Mouse (Mus musculus) CH12.LX (cell line): ENCODE data around the gene Bard1. TPM values are rescaled to one million over a fixed set of nuclear protein-coding genes. Genes with fewer than 3 reads are reported as not detected.
A peak's percentile ranks its signal among the peaks of the same experiment; 100 is the strongest.

ENCODE experiments used
- DNase-seq: peaks from one replicate; pipeline ENCODE4 v3.0.0-alpha.2; 2013; ENCODE audit errors: extremely low read depth
- H3K27ac ChIP-seq: 2 replicates; pipeline ENCODE4 v1.5.1; 2012; ENCODE audit warnings: low read depth, mild to moderate bottlenecking, control low read depth, moderate library complexity; ENCODE audit not compliant: insufficient read depth
- H3K27me3 ChIP-seq: replicated peaks from 2 replicates; pipeline ENCODE3; 2012; ENCODE audit warnings: inconsistent platforms
- H3K36me3 ChIP-seq, 2 experiments: replicated peaks in 1 of 2; 2 replicates each; pipeline versions ENCODE3 to v1.6.1; 2012; ENCODE audit warnings: inconsistent platforms in 1 of 2, low read length in 1 of 2, mild to moderate bottlenecking in 1 of 2, mixed read lengths in 1 of 2, moderate library complexity in 1 of 2; ENCODE audit not compliant: control insufficient read depth in 1 of 2, insufficient read depth in 1 of 2
- H3K4me1 ChIP-seq, 2 experiments: 2 replicates each; pipeline ENCODE4 v1.6.1; 2012; ENCODE audit warnings: inconsistent platforms in 1 of 2, moderate library complexity in 1 of 2; ENCODE audit not compliant: insufficient read depth in 2 of 2, control insufficient read depth in 1 of 2
- H3K4me2 ChIP-seq: 2 replicates; pipeline ENCODE4 v1.6.1; 2012; ENCODE audit warnings: low read depth, mild to moderate bottlenecking, control low read depth; ENCODE audit not compliant: poor library complexity, insufficient read depth, severe bottlenecking
- H3K4me3 ChIP-seq, 3 experiments: fragments of 150-350 bp in 1 of 3; sonication (generic) in 1 of 3; replicated peaks in 1 of 3; 2 replicates each; pipeline versions ENCODE3 to v1.5.1; 2011 to 2012; ENCODE audit warnings: low read depth in 2 of 3, low read length in 2 of 3, mild to moderate bottlenecking in 2 of 3, moderate library complexity in 2 of 3, control low read depth in 1 of 3, improper control_type of control experiment in 1 of 3, inconsistent platforms in 1 of 3, mixed read lengths in 1 of 3; ENCODE audit not compliant: poor library complexity in 1 of 3
- H3K79me2 ChIP-seq: replicated peaks from 2 replicates; pipeline ENCODE4 v1.6.1; 2012; ENCODE audit warnings: mild to moderate bottlenecking, moderate library complexity; ENCODE audit not compliant: control insufficient read depth, poor library complexity, insufficient read depth, severe bottlenecking; ENCODE audit errors: extremely low read depth
- H3K9ac ChIP-seq: 2 replicates; pipeline ENCODE4 v1.6.1; 2012; ENCODE audit warnings: low read depth, mild to moderate bottlenecking, control low read depth, moderate library complexity; ENCODE audit not compliant: insufficient read depth
- H3K9me3 ChIP-seq: replicated peaks from 2 replicates; pipeline ENCODE3; 2012; ENCODE audit warnings: low read length, inconsistent platforms, mixed read lengths
- CHD1 ChIP-seq: IDR thresholded peaks from 2 replicates; pipeline ENCODE4 v1.6.1; 2012; ENCODE audit warnings: low read depth, low read length, improper control_type of control experiment, inconsistent platforms
- CTCF ChIP-seq, 2 experiments: IDR thresholded peaks in 1 of 2; conservative IDR thresholded peaks in 1 of 2; 2 replicates each; pipeline ENCODE4 v1.5.1; 2011 to 2012; ENCODE audit warnings: low read depth in 2 of 2, low read length in 2 of 2, improper control_type of control experiment in 1 of 2, inconsistent platforms in 1 of 2, mild to moderate bottlenecking in 1 of 2, moderate library complexity in 1 of 2
- ELF1 ChIP-seq: IDR thresholded peaks from 2 replicates; pipeline ENCODE4 v1.6.1; 2014; ENCODE audit warnings: low read depth, mild to moderate bottlenecking, inconsistent platforms, low read length, improper control_type of control experiment
- JUND ChIP-seq: conservative IDR thresholded peaks from 2 replicates; pipeline ENCODE4 v1.6.1; 2011; ENCODE audit warnings: low read depth, low read length, improper control_type of control experiment
- MXI1 ChIP-seq: IDR thresholded peaks from 2 replicates; pipeline ENCODE4 v1.6.1; 2011; ENCODE audit warnings: mild to moderate bottlenecking, low read depth, low read length, improper control_type of control experiment
- MYC ChIP-seq: IDR thresholded peaks from 2 replicates; pipeline ENCODE4 v1.6.1; 2011; ENCODE audit warnings: low read depth, mild to moderate bottlenecking, improper control_type of control experiment, low read length
- NELFE ChIP-seq: IDR thresholded peaks from 2 replicates; pipeline ENCODE4 v1.6.1; 2011; ENCODE audit warnings: low read depth, low read length, improper control_type of control experiment
- NRF1 ChIP-seq: IDR thresholded peaks from 2 replicates; pipeline ENCODE4 v1.6.1; 2014; ENCODE audit warnings: low read depth, mild to moderate bottlenecking, inconsistent platforms, low read length, improper control_type of control experiment, moderate library complexity
- RAD21 ChIP-seq: IDR thresholded peaks from 2 replicates; pipeline ENCODE4 v1.6.1; 2011; ENCODE audit warnings: low read depth, mild to moderate bottlenecking, low read length, improper control_type of control experiment, moderate library complexity
- SIN3A ChIP-seq: IDR thresholded peaks from 2 replicates; pipeline ENCODE4 v1.6.1; 2012; ENCODE audit warnings: low read length, improper control_type of control experiment, inconsistent platforms
- TCF12 ChIP-seq: IDR thresholded peaks from 2 replicates; pipeline ENCODE4 v1.6.1; 2014; ENCODE audit warnings: low read depth, mild to moderate bottlenecking, inconsistent platforms, low read length, improper control_type of control experiment
- UBTF ChIP-seq: IDR thresholded peaks from 2 replicates; pipeline ENCODE4 v1.6.1; 2012; ENCODE audit warnings: low read depth, mild to moderate bottlenecking, inconsistent platforms, low read length, improper control_type of control experiment, moderate library complexity
- USF2 ChIP-seq: conservative IDR thresholded peaks from 2 replicates; pipeline ENCODE4 v1.6.1; 2011; ENCODE audit warnings: low read depth, low read length, improper control_type of control experiment
- ZNF384 ChIP-seq: IDR thresholded peaks from 2 replicates; pipeline ENCODE4 v1.6.1; 2012; ENCODE audit warnings: low read depth, low read length, improper control_type of control experiment, inconsistent platforms
- dilution Hi-C: fragments of 300-500 bp; cut with MboI; formaldehyde crosslinking; loops from 2 replicates; pipeline ENCODE4 v1.14.3; 2020; ENCODE audit warnings: low sequenced_read_pairs; ENCODE audit not compliant: extremely low pct_unique_long_range_greater_than_20kb, extremely low pct_ligation_motif_present
- in situ Hi-C: fragments of 300-500 bp; cut with MboI; formaldehyde crosslinking; loops from 3 replicates; pipeline ENCODE4 v1.14.3; 2019; ENCODE audit warnings: low sequenced_read_pairs, low pct_ligation_motif_present, low pct_unique_long_range_greater_than_20kb, mixed read lengths
- polyA plus RNA-seq: library from polyadenylated mRNA; unstranded; fragments of >175 nt; gene quantifications from 2 replicates; pipeline ENCODE4 v1.2.1, GENCODE M21; 2012; ENCODE audit warnings: low read depth; ENCODE audit not compliant: insufficient read length
- total RNA-seq, 2 experiments: library from RNA; depleted of rRNA; stranded (reverse); fragments of 300-350 nt in 1 of 2; fragments of >200 nt in 1 of 2; gene quantifications; 2 replicates each; pipeline ENCODE4 v1.2.3; 2012 to 2014

Gene Bard1
- total and polyA plus RNA-seq, 3 experiments, result 7.1 to 9.5 (median 8.8) TPM

- Histone ChIP-seq H3K36me3 (peaks cover 0 to 37% of the 10 kb centered on the region in 2 experiments), H3K4me3 (peak overlapping the region; percentile 43 to 91 (median 90)), H3K27ac (peak overlapping the region; percentile 62), H3K9ac (peak overlapping the region; percentile 67), H3K79me2 (peaks cover 44% of the 10 kb centered on the region), H3K9me3 (no peaks in the 10 kb centered on the region), H3K4me2 (peak overlapping the region; percentile 79), H3K4me1 (peaks cover 4 to 26% of the 10 kb centered on the region in 2 experiments), H3K27me3 (no peaks in the 10 kb centered on the region)
- dilution Hi-C loops, result no loop called here
- TF ChIP-seq NRF1 (no peak), JUND (no peak), ELF1 (no peak), TCF12 (no peak), USF2 (no peak), MXI1 (no peak), NELFE (no peak), MYC (no peak), SIN3A (no peak), ZNF384 (no peak)
- DNase-seq, result no peak
- in situ Hi-C loops, result no loop called here
Measured at GRCm38 (mm10) chr1:71099945-71100515, 2.9 kb downstream of the Bard1 start.

GRCm38 (mm10) chr1:71096031-71096430 lies 6.9 kb downstream of the Bard1 start:
- H3K9ac ChIP-seq, result no peak overlapping the region
- no peak overlapping the region for H3K27ac ChIP-seq
- TF ChIP-seq UBTF, result no peak
- no peak for TF ChIP-seq JUND
- TF ChIP-seq RAD21, result no peak
- no peak for TF ChIP-seq NRF1
- TF ChIP-seq CTCF (conservative IDR thresholded peaks at IDR 0.05 in 1 of 2, IDR thresholded peaks at IDR 0.05 in 1 of 2; ENCODE audit: low read depth in 2 of 2, low read length in 2 of 2), result no peak
- no peak for TF ChIP-seq MYC
- TF ChIP-seq CHD1, result no peak
- dilution Hi-C loops, result no loop called here
- in situ Hi-C loops, result no loop called here
- H3K9me3 ChIP-seq, result no peaks in the 10 kb centered on the region
- H3K4me1 ChIP-seq, result peaks cover 4 to 34% of the 10 kb centered on the region in 2 experiments
- peaks cover 0 to 41% of the 10 kb centered on the region in 2 experiments for H3K36me3 ChIP-seq
- H3K79me2 ChIP-seq, result peaks cover 48% of the 10 kb centered on the region
- H3K4me3 ChIP-seq, result no peak overlapping the region
- H3K27me3 ChIP-seq, result no peaks in the 10 kb centered on the region
- no peak overlapping the region for H3K4me2 ChIP-seq
- no peak for DNase-seq
